Mouse (Mus musculus) neural tube, embryonic 11.5 days (tissue): Measurements from ENCODE around the gene Dennd1a. TPM values are rescaled to one million over a fixed set of nuclear protein-coding genes. Genes with fewer than 3 reads are reported as not detected.

Source experiments
- ATAC-seq: fragments of 200-750 bp; cut with Nextera tagmentation; 2 replicates; pipeline ENCODE4 v1.8.0; 2017; ENCODE audit warnings: moderate number of reproducible peaks, mild to moderate bottlenecking, moderate TSS enrichment, moderate library complexity; ENCODE audit not compliant: insufficient read depth, low FRiP score, low TSS enrichment
- DNase-seq: peaks from one replicate; pipeline ENCODE4 v3.0.0-alpha.2; 2015; ENCODE audit warnings: low spot score
- H3K27ac ChIP-seq: fragments of 300-500 bp; sonication (generic); 2 replicates; pipeline ENCODE4 v1.5.1; 2014; ENCODE audit warnings: low read depth, mild to moderate bottlenecking, low read length
- H3K27me3 ChIP-seq: fragments of 300-500 bp; sonication (generic); 2 replicates; pipeline ENCODE4 v1.6.1; 2014; ENCODE audit warnings: mild to moderate bottlenecking, low read length, mixed read lengths; ENCODE audit not compliant: control insufficient read depth, insufficient read depth
- H3K36me3 ChIP-seq: fragments of 300-500 bp; sonication (generic); 2 replicates; pipeline ENCODE4 v1.6.1; 2014; ENCODE audit warnings: mild to moderate bottlenecking, low read length, moderate library complexity, mixed read lengths; ENCODE audit not compliant: control insufficient read depth, insufficient read depth
- H3K4me1 ChIP-seq: fragments of 300-500 bp; sonication (generic); 2 replicates; pipeline ENCODE4 v1.6.1; 2014; ENCODE audit warnings: low read length, mixed read lengths; ENCODE audit not compliant: control insufficient read depth, insufficient read depth
- H3K4me2 ChIP-seq: fragments of 300-500 bp; sonication (generic); 2 replicates; pipeline ENCODE4 v1.6.1; 2014; ENCODE audit warnings: low read depth, mild to moderate bottlenecking, moderate library complexity
- H3K4me3 ChIP-seq: fragments of 300-500 bp; sonication (generic); 2 replicates; pipeline ENCODE4 v1.5.1; 2014; ENCODE audit warnings: low read depth, low read length
- H3K9ac ChIP-seq: fragments of 300-500 bp; sonication (generic); 2 replicates; pipeline ENCODE4 v1.6.1; 2014; ENCODE audit warnings: mild to moderate bottlenecking, low read length
- H3K9me3 ChIP-seq: fragments of 300-500 bp; sonication (generic); 2 replicates; pipeline ENCODE4 v1.6.1; 2016; ENCODE audit warnings: low read length; ENCODE audit not compliant: control insufficient read depth
- WGBS: fragments of 180-500 bp; shearing (Covaris S2); extraction: QIAGEN DNeasy Blood & Tissue Kit; methylation state at CpG from one replicate; pipeline ENCODE4 v1.1.7; 2014; 5-methylcytosine and 5-hydroxymethylcytosine counted together
- polyA plus RNA-seq: library from polyadenylated mRNA; unstranded; fragments of >200 nt; fragmentation: Nextera tagmentation; extraction: Ambion mirVana; gene quantifications from 2 replicates; pipeline ENCODE4 v1.2.1, GENCODE M21; 2014

The Dennd1a gene
- polyA plus RNA-seq, 1 experiment from 2014 or later, result 7.3 TPM

DNA sequence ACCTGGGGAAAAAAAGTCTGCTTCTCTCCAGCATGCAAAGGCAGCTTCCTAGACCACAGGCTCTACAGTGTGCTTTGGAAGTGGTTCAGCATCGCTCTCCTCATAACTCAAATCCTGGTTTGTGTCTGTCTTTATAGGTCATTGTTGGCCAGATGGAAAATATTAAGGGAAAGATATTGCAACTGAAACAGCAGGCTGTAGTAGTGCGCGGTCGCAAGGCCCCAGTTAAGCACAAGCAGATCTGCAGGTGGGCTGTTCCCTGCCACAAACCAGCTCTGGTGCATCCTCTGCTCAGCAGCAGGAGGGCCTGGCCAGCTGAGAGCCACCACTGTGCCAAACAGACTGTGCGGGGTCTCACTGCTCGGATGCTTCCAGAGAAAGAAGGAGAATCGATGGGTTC is 186.9 kb downstream of the Dennd1a start:
- no peak for ATAC-seq
- Histone ChIP-seq H3K36me3 (no peaks in the 10 kb centered on the region), H3K4me1 (peaks cover 2% of the 10 kb centered on the region; the same call in 1 of the 2 replicates), H3K4me2 (no peak overlapping the region), H3K4me3 (no peak overlapping the region), H3K9ac (no peak overlapping the region), H3K27me3 (no peaks in the 10 kb centered on the region), H3K27ac (no peak overlapping the region), H3K9me3 (no peaks in the 10 kb centered on the region)
- DNase-seq, result no peak
- 21% methylated on average over 7 of the region's 7 CpGs for WGBS

DNA sequence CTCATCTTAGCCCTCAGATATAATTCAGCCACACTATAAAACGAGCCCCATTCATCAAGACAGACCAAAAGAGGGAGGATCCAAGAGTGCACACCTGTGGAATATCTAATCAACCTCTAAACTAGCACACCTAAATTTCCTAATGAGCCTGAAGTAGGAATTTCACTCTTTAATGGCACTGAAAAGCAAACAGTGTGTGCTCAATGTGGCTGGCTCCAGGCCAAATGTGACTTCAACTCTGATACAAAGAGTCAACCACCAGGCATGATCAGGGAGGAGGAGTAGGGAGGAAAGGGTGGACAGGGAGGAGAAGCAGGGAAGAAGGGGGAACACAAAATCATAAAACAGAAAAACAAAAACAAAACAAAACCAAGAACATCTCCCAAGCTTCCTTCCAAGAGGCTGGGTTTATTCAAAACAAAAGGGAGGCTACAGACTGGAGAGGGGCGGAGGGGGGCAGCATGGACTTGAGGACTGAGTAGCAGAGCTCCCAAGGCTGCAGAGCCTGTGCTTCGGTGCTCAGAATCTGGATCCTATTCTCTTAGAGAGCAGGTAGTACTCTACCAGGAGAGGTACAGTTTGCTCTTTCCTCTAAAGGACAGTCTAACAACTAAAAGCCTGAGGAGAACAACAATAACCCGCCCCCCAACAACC is 187.9 kb downstream of the Dennd1a start:
- H3K4me2 ChIP-seq, result no peak overlapping the region
- no peaks in the 10 kb centered on the region for H3K36me3 ChIP-seq
- H3K9ac ChIP-seq, result no peak overlapping the region
- H3K27me3 ChIP-seq, result no peaks in the 10 kb centered on the region
- no peak for DNase-seq
- no peak for ATAC-seq
- H3K9me3 ChIP-seq, result no peaks in the 10 kb centered on the region
- no peak overlapping the region for H3K4me3 ChIP-seq
- whole genome bisulfite sequencing, result 71% methylated on average over 4 of the region's 4 CpGs
- H3K4me1 ChIP-seq, result peaks cover 2% of the 10 kb centered on the region; the same call in 1 of the 2 replicates
- H3K27ac ChIP-seq, result no peak overlapping the region

DNA sequence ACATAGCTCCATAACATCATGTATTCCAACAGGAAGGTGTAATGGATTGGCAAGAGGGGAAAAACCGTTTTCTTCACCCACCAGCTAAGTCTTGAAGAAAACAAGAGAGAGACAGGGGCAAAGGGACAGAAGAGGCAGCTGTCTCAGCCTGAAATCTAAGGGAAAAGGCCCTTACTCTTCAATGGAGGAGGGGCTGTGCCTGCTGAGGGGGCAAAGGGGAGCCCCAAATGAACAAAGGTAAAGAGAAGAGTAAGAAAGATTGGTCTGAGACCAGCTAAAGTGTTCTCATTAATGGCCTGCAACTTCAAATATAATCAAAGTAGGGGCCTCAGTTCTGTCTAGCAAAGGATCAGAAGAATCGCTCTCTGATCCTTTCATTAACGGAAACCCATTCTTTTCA is 189.7 kb downstream of the Dennd1a start:
- no peak for ATAC-seq
- Histone ChIP-seq H3K4me1 (peaks cover 2% of the 10 kb centered on the region; the same call in 1 of the 2 replicates), H3K27ac (no peak overlapping the region)

DNA sequence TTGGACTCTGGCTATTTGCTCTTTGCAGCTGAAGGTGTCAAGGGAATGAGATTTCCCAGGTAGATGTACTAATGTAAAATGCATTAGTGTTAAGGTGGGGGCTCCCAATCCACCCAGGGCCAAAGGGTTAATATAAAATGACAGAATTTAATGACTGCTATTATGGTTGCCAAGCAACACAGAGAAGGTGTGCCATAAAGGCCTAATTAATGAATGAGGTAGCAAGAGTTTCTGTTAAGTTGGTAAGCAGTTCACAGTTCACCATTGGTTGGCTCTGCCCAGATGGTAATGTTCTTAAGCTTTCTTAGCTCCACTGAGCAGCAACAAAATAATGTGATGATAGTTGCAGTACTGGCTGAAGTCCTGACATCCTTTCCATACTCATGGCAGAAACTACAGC is 190.9 kb downstream of the Dennd1a start:
- H3K9ac ChIP-seq, result no peak overlapping the region
- DNase-seq (no peak), ATAC-seq (no peak)
- H3K27me3 ChIP-seq, result no peaks in the 10 kb centered on the region
- H3K36me3 ChIP-seq, result no peaks in the 10 kb centered on the region
- H3K9me3 ChIP-seq, result no peaks in the 10 kb centered on the region
- H3K4me3 ChIP-seq, result no peak overlapping the region
- no peak overlapping the region for H3K4me2 ChIP-seq
- H3K27ac ChIP-seq, result no peak overlapping the region
- H3K4me1 ChIP-seq, result peaks cover 2% of the 10 kb centered on the region; the same call in 1 of the 2 replicates

More for the DNA sequence above, 189.7 kb downstream of the Dennd1a start:
- Histone ChIP-seq H3K4me3 (no peak overlapping the region), H3K4me2 (no peak overlapping the region), H3K9ac (no peak overlapping the region), H3K36me3 (no peaks in the 10 kb centered on the region), H3K27me3 (no peaks in the 10 kb centered on the region), H3K9me3 (no peaks in the 10 kb centered on the region)
- WGBS, result 56% methylated on average over 3 of the region's 3 CpGs
- no peak for DNase-seq

DNA sequence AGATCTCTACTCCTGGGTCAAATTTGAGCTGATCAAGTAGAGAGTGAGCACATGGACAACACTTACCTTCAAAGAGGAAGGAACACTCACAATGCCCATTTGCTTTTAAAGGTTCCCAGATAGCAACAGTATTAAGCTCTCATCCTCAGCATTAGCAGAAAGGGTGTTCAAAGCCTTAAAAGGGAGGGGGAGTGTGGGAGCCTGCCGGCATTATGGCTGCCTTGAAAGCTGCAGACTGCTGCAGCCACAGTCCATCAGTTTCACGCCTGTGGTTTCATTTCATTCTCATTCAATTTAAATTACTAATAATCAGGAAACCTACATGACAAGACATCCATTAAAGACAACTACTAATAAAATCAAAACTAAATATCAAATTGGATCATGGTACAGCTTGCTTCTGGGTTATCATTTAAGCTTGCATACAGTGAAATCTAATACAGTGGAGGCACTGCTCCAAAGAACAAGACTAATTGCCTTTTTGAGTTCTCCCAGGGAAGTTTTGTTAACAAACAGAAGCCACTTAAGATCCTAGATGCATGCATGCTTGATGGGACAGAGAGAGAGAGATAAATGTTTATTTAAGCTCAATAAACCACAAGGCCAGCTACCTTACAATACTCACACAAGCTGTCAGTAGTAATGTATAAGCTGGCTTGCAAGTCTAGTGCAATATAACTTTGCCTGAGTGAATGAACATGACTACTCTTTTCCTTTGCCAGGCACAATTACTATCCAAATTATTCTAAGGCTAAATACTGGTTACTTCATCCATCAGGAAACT is 192.6 kb downstream of the Dennd1a start:
- ATAC-seq, result no peak
- Histone ChIP-seq H3K9me3 (no peaks in the 10 kb centered on the region), H3K36me3 (no peaks in the 10 kb centered on the region), H3K27ac (no peak overlapping the region), H3K9ac (no peak overlapping the region), H3K27me3 (no peaks in the 10 kb centered on the region), H3K4me3 (no peak overlapping the region), H3K4me1 (peaks cover 2% of the 10 kb centered on the region; the same call in 1 of the 2 replicates), H3K4me2 (no peak overlapping the region)
- DNase-seq, result no peak
- 41% methylated on average over 2 of the region's 2 CpGs for WGBS

DNA sequence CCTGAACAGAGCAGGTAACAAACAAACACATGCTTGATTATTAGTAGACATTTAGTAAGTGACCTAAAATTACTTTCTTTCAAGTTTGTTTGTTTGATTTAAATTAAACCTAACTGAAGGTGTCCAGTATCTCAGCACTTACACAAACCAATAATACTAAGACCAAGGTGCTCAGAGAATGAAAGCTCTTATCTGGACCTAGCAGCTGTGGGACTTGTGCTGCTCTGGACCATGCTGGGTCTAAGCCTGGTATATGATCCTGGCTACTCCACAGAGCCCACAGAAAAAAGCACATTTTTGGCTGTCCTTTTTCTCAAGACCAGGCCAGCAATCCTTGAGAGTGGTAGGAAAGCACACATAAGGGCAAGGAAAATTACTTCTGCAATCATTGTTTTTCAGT is 193.2 kb downstream of the Dennd1a start:
- H3K4me2 ChIP-seq, result no peak overlapping the region
- no peak for DNase-seq
- H3K36me3 ChIP-seq, result no peaks in the 10 kb centered on the region
- no peak overlapping the region for H3K27ac ChIP-seq
- H3K9ac ChIP-seq, result no peak overlapping the region
- no peaks in the 10 kb centered on the region for H3K27me3 ChIP-seq
- no peaks in the 10 kb centered on the region for H3K9me3 ChIP-seq
- peaks cover 2% of the 10 kb centered on the region; the same call in 1 of the 2 replicates for H3K4me1 ChIP-seq
- no peak overlapping the region for H3K4me3 ChIP-seq
- ATAC-seq, result no peak

DNA sequence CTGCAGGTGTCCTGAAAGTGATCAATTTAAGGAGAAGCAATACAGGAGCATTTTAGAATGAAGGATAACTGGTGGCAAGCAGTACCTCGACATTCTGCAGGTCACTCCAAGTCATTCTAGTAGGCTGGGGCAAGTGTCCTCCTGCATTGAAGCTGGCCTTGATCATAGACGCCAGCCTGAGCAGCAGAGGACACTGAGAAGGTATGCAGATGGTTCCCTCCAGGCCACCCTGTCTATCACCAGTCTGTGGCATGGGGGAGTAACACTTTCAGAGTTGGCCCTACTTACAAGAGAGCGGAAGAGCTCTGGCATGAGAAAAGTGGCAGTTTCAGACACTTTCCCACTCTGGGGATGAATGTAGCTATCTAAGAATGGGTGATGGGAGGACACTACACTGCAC is 193.9 kb downstream of the Dennd1a start:
- ATAC-seq (no peak), DNase-seq (no peak)
- H3K4me3 ChIP-seq, result no peak overlapping the region
- H3K27ac ChIP-seq, result no peak overlapping the region
- WGBS, result 83% methylated on average over 3 of the region's 3 CpGs
- no peak overlapping the region for H3K4me2 ChIP-seq
- H3K9ac ChIP-seq, result no peak overlapping the region
- H3K27me3 ChIP-seq, result no peaks in the 10 kb centered on the region
- H3K36me3 ChIP-seq, result no peaks in the 10 kb centered on the region
- no peaks in the 10 kb centered on the region for H3K9me3 ChIP-seq
- peaks cover 2% of the 10 kb centered on the region; the same call in 1 of the 2 replicates for H3K4me1 ChIP-seq

DNA sequence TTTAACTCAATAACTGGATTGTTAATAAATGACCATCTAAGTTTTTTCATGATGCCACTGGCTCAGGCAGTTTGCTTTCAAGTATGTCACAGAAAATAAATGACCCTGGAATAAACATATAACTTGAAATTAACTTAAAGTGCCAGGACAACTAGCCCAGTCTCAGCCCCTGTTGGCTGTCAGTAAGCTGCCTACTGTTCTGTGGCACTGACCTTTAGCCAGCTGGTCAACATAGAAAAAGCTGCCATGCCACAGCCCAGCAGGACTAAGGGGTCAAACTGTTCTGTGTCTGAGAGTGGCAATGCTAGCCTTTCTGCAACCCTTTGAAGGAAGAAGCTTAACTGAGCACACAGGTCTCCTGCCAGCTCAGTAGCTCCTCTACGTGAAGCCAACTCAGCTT is 198.8 kb downstream of the Dennd1a start:
- Histone ChIP-seq H3K9me3 (no peaks in the 10 kb centered on the region), H3K9ac (no peak overlapping the region), H3K4me1 (no peaks in the 10 kb centered on the region), H3K27ac (no peak overlapping the region), H3K27me3 (no peaks in the 10 kb centered on the region), H3K4me3 (no peak overlapping the region), H3K4me2 (no peak overlapping the region), H3K36me3 (no peaks in the 10 kb centered on the region)
- DNase-seq, result no peak
- 79% methylated on average over 1 of the region's 1 CpGs for WGBS
- ATAC-seq, result no peak

DNA sequence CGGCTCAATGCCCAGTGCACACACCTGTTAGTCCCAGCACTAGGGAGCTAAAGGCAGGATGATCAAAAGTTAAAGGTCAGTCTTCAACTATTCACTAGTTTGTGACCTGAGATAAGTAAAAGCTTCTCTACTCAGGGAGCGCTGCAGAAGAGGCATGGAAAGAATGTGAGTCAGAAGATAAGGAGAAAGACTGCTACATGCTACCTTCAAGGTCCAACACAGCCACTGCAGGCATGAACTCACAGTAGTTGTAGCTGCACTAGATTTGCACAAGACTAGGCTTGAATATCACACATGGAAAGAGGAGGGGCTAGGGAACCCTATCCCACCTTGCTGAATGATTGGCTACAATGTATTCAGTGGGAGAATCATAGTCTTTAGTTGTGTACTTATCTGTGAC is 202.1 kb downstream of the Dennd1a start:
- H3K36me3 ChIP-seq, result no peaks in the 10 kb centered on the region
- ATAC-seq (no peak), DNase-seq (no peak)
- H3K9ac ChIP-seq, result no peak overlapping the region
- no peak overlapping the region for H3K4me2 ChIP-seq
- H3K27ac ChIP-seq, result no peak overlapping the region
- no peak overlapping the region for H3K4me3 ChIP-seq
- no peaks in the 10 kb centered on the region for H3K9me3 ChIP-seq
- H3K27me3 ChIP-seq, result no peaks in the 10 kb centered on the region
- no peaks in the 10 kb centered on the region for H3K4me1 ChIP-seq
- WGBS, result 90% methylated on average over 2 of the region's 2 CpGs
